Mouse (Mus musculus) ES-E14 (cell line): Measurements from ENCODE around the gene Ndufs2.

Experiments used
- HCFC1 ChIP-seq: IDR thresholded peaks from 2 replicates; pipeline ENCODE4 v1.6.1; 2012; ENCODE audit warnings: low read length, inconsistent platforms, borderline replicate concordance; ENCODE audit not compliant: insufficient read depth
- ZNF384 ChIP-seq: IDR thresholded peaks from 2 replicates; pipeline ENCODE4 v1.6.1; 2012; ENCODE audit warnings: low read depth, low read length, inconsistent platforms

DNA sequence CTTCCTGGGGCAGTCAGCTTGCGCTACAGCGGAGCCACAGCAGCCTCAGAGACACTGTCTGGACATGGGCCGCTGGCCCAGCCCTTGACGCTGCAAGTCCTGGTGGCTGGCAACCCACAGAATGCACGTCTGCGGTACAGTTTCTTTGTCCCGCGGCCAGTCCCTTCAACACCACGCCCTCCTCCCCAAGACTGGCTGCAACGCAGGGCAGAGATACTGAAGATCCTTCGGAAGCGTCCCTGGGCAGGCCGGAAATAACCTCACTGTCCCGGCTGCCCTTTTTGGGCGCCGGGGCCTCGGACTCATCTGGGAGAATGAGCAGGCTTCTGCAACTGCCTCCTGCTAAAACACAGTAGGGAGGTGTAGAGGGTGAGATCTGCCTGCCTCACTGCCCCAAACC, 7.7 kb upstream of the Ndufs2 start:
- TF ChIP-seq ZNF384 (no peak), HCFC1 (no peak)
